Mouse (Mus musculus): ENCODE data around the gene Gli3. TPM values are rescaled to one million over a fixed set of nuclear protein-coding genes. Genes with fewer than 3 reads are reported as not detected.
A peak's percentile ranks its signal among the peaks of the same experiment; 100 is the strongest.

The Gli3 gene
- polyA plus RNA-seq, 1 experiment, result 6.9 TPM

DNA sequence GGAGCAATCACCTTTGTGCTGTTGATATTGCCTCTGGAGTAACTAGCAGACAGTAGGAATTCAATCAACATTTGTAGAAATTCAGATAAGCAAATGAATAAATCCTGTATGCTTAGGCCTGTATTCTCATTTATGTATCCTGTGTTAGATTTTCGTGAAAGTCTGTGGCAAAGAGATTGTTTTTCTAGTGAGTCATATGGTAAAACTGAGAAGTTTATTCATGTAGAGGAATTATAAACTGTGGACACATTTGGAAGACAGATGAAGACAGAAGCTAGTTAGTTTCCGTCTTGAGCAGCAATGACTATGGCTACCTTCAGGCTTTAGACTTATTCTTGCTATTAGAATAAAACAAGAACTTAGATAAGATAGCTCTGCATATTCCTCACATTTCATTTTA lies 122.9 kb downstream of the Gli3 start:
- no peaks in the 10 kb centered on the region for H3K27me3 ChIP-seq (ENCODE audit: control insufficient read depth, insufficient read depth, insufficient read length)
- H3K79me3 ChIP-seq (ENCODE audit: low read depth), result peaks cover 27% of the 10 kb centered on the region
- no peaks in the 10 kb centered on the region for H3K36me3 ChIP-seq (ENCODE audit: control insufficient read depth, insufficient read depth)
- H3ac ChIP-seq (ENCODE audit: control insufficient read depth, insufficient read length, low read depth), result no peak overlapping the region
- peaks cover 64% of the 10 kb centered on the region for H3K79me2 ChIP-seq (ENCODE audit: control insufficient read depth, insufficient read depth)
- no peak for TF ChIP-seq CEBPB (IDR thresholded peaks at IDR 0.05; ENCODE audit: low read depth)
- TF ChIP-seq FOSL1 (IDR thresholded peaks at IDR 0.05; ENCODE audit: insufficient read depth, low read length, poor library complexity, severe bottlenecking), result peak; percentile 8
- TF ChIP-seq MYOD1 (IDR thresholded peaks at IDR 0.05; ENCODE audit: control insufficient read depth, insufficient read length, low read depth), result no peak
- TF ChIP-seq MYOG (IDR thresholded peaks at IDR 0.05; ENCODE audit: control insufficient read depth, extremely low read depth, insufficient read length), result no peak
- TF ChIP-seq USF1 (IDR thresholded peaks at IDR 0.05; ENCODE audit: low read depth), result no peak
- TF ChIP-seq CTCF (IDR thresholded peaks at IDR 0.05; ENCODE audit: control insufficient read depth, insufficient read depth, insufficient read length), result no peak
- TF ChIP-seq MAX (IDR thresholded peaks at IDR 0.05), result peak; percentile 23
- H3K4me3 ChIP-seq (ENCODE audit: insufficient read depth, poor library complexity, severe bottlenecking), result no peak overlapping the region

- Histone ChIP-seq H3K27me3 (ENCODE audit: control insufficient read depth, insufficient read depth, insufficient read length) (no peaks in the 10 kb centered on the region), H3K4me3 (ENCODE audit: insufficient read depth, poor library complexity, severe bottlenecking) (no peak overlapping the region), H3K79me3 (ENCODE audit: low read depth) (peaks cover 33% of the 10 kb centered on the region), H3ac (ENCODE audit: control insufficient read depth, insufficient read length, low read depth) (no peak overlapping the region), H3K79me2 (ENCODE audit: control insufficient read depth, insufficient read depth) (peaks cover 73% of the 10 kb centered on the region), H3K36me3 (ENCODE audit: control insufficient read depth, insufficient read depth) (no peaks in the 10 kb centered on the region)
- no peak for TF ChIP-seq MYOD1 (IDR thresholded peaks at IDR 0.05; ENCODE audit: control insufficient read depth, insufficient read length, low read depth)
- no peak for TF ChIP-seq FOSL1 (IDR thresholded peaks at IDR 0.05; ENCODE audit: insufficient read depth, low read length, poor library complexity, severe bottlenecking)
- no peak for TF ChIP-seq MAX (IDR thresholded peaks at IDR 0.05)
- no peak for TF ChIP-seq MYOG (IDR thresholded peaks at IDR 0.05; ENCODE audit: control insufficient read depth, extremely low read depth, insufficient read length)
- no peak for TF ChIP-seq CEBPB (IDR thresholded peaks at IDR 0.05; ENCODE audit: low read depth)
- TF ChIP-seq CTCF (IDR thresholded peaks at IDR 0.05; ENCODE audit: control insufficient read depth, insufficient read depth, insufficient read length), result no peak
- TF ChIP-seq USF1 (IDR thresholded peaks at IDR 0.05; ENCODE audit: low read depth), result no peak
These were observed 125.5 kb downstream of the Gli3 start for GRCm38 (mm10) chr13:15588278-15589272.

DNA sequence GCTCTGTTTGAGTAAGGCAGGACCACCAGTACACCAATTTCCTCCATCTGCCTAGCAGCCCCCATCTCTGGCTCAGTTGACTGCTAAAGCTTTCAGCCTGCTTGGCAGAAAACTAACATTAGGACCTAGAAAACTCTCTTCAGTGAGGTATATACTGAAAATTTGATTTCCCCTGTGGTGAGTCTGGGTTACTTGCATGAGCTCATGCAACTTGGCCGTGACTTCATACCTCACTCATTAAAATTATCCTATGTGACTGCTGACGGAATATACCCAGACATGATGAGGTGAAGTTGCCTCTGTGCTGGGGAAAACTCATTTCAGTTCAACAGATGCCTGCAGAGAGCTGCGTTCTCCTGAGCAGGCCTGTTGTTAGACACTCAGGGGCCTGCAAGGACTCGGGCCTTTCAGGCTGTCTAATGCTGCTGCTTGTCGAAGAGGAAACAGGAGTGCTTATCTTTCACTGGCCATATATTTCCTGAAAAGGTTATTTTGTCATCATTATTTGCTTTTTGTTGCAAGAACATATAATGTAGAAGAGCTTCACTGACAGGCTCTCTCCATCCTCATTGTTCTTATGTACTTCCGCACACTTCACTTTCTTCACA lies 127.4 kb downstream of the Gli3 start:
- no peaks in the 10 kb centered on the region for H3K36me3 ChIP-seq (ENCODE audit: control insufficient read depth, insufficient read depth)
- no peak for TF ChIP-seq USF1 (IDR thresholded peaks at IDR 0.05; ENCODE audit: low read depth)
- no peak for TF ChIP-seq CTCF (IDR thresholded peaks at IDR 0.05; ENCODE audit: control insufficient read depth, insufficient read depth, insufficient read length)
- TF ChIP-seq MYOD1 (IDR thresholded peaks at IDR 0.05; ENCODE audit: control insufficient read depth, insufficient read length, low read depth), result no peak
- TF ChIP-seq MYOG (IDR thresholded peaks at IDR 0.05; ENCODE audit: control insufficient read depth, extremely low read depth, insufficient read length), result no peak
- no peak overlapping the region for H3ac ChIP-seq (ENCODE audit: control insufficient read depth, insufficient read length, low read depth)
- H3K79me2 ChIP-seq (ENCODE audit: control insufficient read depth, insufficient read depth), result peaks cover 60% of the 10 kb centered on the region
- no peak overlapping the region for H3K4me3 ChIP-seq (ENCODE audit: insufficient read depth, poor library complexity, severe bottlenecking)
- H3K79me3 ChIP-seq (ENCODE audit: low read depth), result peaks cover 27% of the 10 kb centered on the region
- no peaks in the 10 kb centered on the region for H3K27me3 ChIP-seq (ENCODE audit: control insufficient read depth, insufficient read depth, insufficient read length)

GRCm38 (mm10) chr13:15596667-15597066 lies 133.6 kb downstream of the Gli3 start:
- H3K79me3 ChIP-seq (ENCODE audit: low read depth), result peaks cover 17% of the 10 kb centered on the region
- no peaks in the 10 kb centered on the region for H3K36me3 ChIP-seq (ENCODE audit: control insufficient read depth, insufficient read depth)
- H3K4me3 ChIP-seq (ENCODE audit: insufficient read depth, poor library complexity, severe bottlenecking), result no peak overlapping the region
- TF ChIP-seq MYOG (IDR thresholded peaks at IDR 0.05; ENCODE audit: control insufficient read depth, extremely low read depth, insufficient read length) (no peak), MYOD1 (IDR thresholded peaks at IDR 0.05; ENCODE audit: control insufficient read depth, insufficient read length, low read depth) (no peak), FOSL1 (IDR thresholded peaks at IDR 0.05; ENCODE audit: insufficient read depth, low read length, poor library complexity, severe bottlenecking) (no peak), USF1 (IDR thresholded peaks at IDR 0.05; ENCODE audit: low read depth) (no peak), CTCF (IDR thresholded peaks at IDR 0.05; ENCODE audit: control insufficient read depth, insufficient read depth, insufficient read length) (no peak), CEBPB (IDR thresholded peaks at IDR 0.05; ENCODE audit: low read depth) (no peak), MAX (IDR thresholded peaks at IDR 0.05) (no peak)
- no peaks in the 10 kb centered on the region for H3K27me3 ChIP-seq (ENCODE audit: control insufficient read depth, insufficient read depth, insufficient read length)
- H3ac ChIP-seq (ENCODE audit: control insufficient read depth, insufficient read length, low read depth), result no peak overlapping the region
- peaks cover 30% of the 10 kb centered on the region for H3K79me2 ChIP-seq (ENCODE audit: control insufficient read depth, insufficient read depth)

- TF ChIP-seq CTCF (IDR thresholded peaks at IDR 0.05; ENCODE audit: control insufficient read depth, insufficient read depth, insufficient read length) (no peak), MYOD1 (IDR thresholded peaks at IDR 0.05; ENCODE audit: control insufficient read depth, insufficient read length, low read depth) (no peak), CEBPB (IDR thresholded peaks at IDR 0.05; ENCODE audit: low read depth) (no peak), MAX (IDR thresholded peaks at IDR 0.05) (no peak), FOSL1 (IDR thresholded peaks at IDR 0.05; ENCODE audit: insufficient read depth, low read length, poor library complexity, severe bottlenecking) (no peak), USF1 (IDR thresholded peaks at IDR 0.05; ENCODE audit: low read depth) (no peak), MYOG (IDR thresholded peaks at IDR 0.05; ENCODE audit: control insufficient read depth, extremely low read depth, insufficient read length) (no peak)
- Histone ChIP-seq H3K79me3 (ENCODE audit: low read depth) (peaks cover 10% of the 10 kb centered on the region), H3K79me2 (ENCODE audit: control insufficient read depth, insufficient read depth) (peaks cover 25% of the 10 kb centered on the region), H3K36me3 (ENCODE audit: control insufficient read depth, insufficient read depth) (no peaks in the 10 kb centered on the region), H3K4me3 (ENCODE audit: insufficient read depth, poor library complexity, severe bottlenecking) (no peak overlapping the region), H3ac (ENCODE audit: control insufficient read depth, insufficient read length, low read depth) (no peak overlapping the region), H3K27me3 (ENCODE audit: control insufficient read depth, insufficient read depth, insufficient read length) (no peaks in the 10 kb centered on the region)
These were observed 136.7 kb downstream of the Gli3 start for GRCm38 (mm10) chr13:15599741-15600140.
